Mouse (Mus musculus) brain, adult 2 months (tissue): ENCODE data around the gene Tac4.
A peak's percentile ranks its signal among the peaks of the same experiment; 100 is the strongest.

Experiments used
- DNase-seq: peaks from one replicate; pipeline ENCODE4 v3.0.0; 2011; ENCODE audit warnings: low read depth, low spot score

Tac4 gene

DNA sequence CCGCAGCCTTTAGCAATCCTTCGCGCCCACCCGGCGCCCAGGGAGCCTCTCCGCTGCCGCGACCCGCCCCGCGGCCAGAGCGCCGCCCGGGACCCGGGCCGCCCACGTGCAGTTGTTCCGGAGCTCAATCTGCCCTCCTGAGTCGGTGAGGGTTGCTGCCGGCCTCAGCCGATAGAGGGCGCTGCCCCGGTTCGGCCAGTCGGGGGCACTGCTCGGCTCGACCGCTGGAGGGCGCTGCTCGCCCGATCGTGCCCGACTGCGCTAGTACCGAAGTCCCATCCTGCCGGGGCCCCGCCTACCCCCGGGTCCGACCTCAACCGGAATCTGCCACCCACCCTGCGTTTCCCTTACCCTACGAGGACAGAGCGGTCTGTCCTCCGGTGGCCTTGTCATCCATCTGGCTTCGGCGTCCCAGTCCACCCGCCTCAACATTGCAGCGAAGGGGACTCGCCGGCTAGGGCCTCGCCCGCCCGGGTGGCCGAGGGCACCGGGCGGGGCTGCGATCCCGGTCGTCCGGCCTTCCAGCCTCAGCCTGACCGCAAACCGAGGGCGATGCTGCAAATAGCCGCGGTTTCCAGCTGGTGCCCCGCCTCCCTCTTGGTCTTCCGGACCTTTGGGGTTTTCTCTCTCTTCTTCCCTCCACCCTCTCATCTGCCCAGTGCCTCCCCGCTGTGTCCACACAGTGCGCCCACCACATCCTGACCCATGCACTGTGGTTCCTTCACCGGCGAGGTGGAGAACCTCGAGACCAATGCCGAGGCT lies 2.1 kb upstream of the Tac4 start:
- peak; percentile 87 for DNase-seq

DNA sequence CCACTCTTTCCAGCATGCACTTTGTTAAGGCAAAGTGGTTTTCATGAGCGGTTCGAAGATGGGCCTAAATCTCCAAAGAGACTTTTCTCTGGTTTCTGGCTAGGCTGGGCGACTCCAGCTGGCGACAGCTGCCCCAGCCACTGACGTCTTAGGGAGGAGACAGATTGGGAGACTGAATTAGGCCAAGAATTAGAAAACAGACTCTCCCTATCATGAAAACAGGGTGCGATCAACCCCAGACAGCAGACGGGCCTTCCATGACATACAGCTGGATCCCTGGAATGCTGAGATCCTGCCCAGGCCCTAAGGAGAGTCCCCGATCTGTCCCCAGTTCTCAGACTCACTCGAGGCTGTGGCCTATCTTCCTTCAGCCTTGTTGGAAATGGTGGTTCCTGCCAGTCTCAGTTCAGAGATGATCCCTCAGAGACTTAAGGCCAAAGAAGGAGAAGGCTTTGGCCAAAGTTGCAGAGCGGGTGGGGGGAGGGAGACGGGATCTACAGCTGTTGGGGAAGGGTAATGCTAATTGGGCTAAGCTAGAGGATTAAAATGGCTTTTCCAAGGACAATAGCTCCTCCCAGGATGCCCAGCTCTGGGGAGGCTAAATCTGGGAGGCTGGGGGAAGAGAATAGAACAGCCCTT lies 2.6 kb downstream of the Tac4 start:
- no peak for DNase-seq

DNA sequence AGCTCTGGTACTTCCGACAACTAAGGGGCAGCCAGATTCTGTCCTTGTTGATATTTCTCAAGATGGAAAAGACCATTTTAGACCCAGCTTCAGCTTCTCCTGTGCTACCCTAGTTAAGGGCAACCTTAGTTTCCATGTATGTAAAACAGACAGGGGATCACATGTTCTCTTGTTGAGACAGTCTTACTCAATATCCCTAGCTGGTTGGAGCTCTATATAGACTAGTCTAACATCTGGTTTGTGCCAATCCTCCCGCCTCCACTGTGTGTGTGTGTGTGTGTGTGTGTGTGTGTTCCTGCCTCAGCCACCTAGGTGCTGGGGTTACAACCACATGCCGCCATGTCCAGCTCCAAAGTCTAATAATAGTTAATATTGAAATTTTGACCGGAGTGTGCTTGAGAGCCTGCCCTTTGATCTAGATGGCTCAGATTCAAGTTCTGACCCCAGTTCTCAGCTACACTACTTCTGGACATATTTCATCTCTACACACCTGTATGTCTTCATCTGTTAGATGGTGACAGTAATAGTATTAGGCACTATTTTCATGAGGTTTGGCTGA lies 3.2 kb downstream of the Tac4 start:
- no peak for DNase-seq

DNA sequence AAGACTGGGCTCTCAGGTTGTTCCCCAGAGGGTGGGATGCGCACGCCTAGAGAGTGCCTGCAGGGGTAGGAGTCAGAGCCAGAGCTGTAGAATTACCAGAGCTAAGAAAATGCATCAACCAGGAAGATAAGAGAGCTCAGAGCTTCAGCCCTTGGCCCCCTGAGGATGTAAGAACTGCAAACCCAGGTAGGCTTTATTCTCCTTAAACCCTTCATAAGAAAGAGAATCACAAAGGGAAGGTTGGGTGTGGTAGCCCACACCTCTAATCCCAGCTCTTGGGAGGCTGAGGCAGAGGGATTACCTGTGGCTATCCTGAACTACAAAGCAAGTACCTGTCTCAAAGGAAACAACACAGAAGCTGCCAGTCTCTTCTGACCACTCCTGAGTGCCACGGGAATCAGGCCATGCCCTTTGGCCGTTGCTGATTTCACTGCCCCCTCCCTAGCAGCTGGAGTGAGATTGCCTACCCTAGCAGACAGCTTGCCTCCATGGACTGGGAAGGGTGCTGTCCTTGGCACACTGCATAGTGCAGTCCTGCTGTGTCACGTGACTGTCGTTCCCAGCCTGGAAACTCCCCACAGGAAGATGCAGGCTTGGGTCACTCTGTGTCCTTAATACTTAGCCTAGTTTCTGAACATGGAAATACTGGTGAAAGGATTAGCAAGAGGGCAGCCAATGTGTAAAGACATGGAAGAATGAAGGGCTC lies 5.4 kb downstream of the Tac4 start:
- no peak for DNase-seq

DNA sequence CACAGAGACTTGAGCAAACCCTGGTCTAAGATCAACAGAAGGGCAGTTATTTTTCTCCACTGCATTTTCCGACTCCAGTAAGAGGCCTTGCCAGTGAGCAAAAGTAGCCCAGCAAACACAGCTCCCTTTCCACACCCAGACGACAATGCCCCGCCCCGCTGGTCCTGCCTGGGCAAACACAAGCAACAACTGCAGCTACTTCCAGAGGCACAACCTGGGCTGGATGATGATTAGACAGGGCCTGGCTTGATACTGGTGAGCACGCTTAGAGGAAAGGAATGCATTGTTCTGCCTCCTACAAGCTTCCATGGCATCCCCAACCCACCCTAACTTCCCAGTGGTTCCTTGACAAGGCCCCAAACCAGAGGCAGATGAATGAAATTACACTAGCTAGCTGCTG lies 12.3 kb downstream of the Tac4 start:
- no peak for DNase-seq

DNA sequence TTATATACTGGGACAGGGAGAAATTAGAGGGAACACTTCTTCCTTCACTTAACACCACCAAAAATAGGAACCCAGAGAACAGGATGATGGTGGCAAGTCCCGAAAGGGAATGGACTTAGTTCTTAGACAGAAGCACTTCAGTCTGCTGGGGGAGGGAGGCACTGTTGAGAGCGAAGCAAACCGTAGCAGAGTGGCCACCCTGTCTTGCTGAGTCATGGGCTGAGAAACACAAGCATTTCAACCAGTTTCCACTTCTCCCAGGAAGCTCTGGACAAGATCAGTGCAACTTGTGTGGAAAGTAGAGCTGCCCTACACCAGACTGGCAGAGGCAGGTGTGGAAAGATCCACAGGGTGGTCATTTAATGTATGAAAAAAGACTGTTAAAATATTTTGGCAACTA lies 13.3 kb downstream of the Tac4 start:
- DNase-seq, result peak; percentile 58

DNA sequence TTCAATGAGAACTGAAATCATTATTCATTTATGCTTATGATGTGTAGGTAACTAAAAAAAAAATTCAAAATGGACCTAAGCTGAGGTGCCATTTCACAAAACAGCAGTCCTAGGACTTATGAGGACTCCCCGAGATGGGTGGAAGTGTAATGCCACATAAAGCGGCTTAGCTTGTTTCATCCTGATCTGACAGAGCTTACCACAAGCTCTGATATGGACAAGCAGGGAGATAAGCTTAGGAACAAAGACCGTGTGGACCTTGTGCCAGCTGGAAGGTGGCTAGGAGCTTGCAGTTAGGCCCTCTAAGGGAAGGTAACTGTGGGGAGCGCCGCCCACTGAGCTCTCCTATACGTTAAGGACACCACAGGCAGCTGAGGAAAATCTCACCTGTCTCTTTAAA lies 14.7 kb downstream of the Tac4 start:
- no peak for DNase-seq

DNA sequence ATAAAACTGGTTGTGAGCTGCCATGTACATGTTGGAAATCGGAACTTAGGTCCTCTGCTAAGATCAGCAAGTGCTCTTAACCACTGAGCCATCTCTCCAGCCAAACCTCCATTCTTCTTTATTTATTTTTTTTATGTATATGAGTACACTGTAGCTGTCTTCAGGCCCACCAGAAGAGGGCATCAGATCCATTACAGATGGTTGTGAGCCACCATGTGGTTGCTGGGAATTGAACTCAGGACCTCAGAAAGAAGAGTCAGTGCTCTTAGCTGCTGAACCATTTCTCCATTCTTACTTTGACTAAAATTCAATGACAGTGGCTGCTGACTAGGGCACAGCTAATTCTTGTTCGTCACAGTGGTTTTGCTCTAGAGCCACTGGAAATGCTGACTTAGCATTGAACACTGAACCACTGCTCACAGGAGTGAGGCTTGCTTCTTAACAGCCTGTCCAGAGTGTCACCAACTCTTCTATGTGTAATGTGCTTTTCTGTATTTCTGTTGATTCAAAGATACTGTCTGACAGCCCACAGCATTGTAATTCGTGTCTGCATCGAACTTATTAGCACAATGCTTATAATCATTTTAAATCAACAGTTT lies 17.8 kb downstream of the Tac4 start:
- DNase-seq, result no peak

DNA sequence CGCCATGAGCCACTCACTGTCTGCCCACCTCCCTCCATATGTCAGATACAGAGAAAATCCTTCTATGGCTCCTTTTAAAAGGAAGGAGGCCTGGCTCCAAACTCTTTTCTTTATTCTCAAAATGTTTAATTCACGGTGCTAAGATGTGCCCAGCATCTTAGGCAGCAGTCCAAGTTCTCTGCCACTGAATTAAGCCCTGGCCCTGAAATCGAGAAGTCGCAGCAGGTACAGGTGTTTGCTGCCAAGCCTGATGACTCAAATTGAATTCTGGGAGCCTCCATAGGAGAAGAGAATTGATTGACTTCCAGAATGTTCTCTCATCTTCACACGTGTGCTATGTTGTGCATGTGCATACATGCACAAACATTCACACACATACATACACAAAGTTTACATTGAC lies 21.0 kb downstream of the Tac4 start:
- peak; percentile 82 for DNase-seq

DNA sequence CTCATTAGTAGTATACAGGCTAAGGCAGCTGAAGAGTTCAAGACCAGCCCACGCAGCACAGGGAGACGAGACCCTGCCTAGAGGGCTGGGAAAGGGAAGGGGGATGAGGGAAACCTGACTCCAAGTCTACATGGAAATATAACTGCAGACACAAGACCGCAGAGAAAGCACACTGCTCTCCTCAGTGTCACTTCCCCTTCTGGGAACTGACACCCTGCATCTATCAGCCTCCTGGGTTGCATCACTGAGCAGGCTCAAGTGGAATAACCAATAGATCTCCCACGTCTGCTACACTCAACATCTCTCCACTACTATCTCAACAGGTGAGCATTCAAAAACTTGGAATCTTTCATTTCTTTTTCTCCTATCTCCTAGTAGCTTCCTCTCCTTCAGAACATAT lies 30.7 kb downstream of the Tac4 start:
- DNase-seq, result no peak

DNA sequence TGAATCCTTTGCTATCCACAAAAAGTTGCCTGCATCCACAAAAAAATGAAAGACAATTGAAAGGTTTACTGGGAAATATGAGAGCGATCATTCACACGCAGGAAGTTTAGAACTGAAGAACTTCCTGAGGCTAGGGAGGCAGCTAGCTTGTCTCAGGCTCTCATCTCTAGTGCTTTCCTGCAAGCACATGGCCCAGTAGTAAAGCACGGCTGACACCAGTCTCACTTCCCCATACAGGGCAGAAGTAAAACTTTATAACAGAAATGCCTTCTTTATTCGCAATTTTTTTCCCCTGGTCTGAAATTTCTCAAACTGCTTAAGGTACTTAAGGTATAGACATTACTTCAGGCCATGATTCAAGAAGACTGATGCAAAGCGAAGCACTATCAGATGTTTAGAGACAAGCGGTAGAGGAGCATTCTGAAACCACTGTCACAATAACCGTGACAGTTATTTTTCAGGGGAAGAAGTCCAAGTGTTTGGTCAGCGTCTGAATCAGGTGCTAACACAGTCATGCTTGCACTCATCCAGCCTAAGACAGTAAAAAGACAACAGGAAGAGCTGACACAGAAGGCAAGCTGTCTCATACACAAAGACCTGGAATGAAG lies 31.8 kb downstream of the Tac4 start:
- DNase-seq, result no peak

DNA sequence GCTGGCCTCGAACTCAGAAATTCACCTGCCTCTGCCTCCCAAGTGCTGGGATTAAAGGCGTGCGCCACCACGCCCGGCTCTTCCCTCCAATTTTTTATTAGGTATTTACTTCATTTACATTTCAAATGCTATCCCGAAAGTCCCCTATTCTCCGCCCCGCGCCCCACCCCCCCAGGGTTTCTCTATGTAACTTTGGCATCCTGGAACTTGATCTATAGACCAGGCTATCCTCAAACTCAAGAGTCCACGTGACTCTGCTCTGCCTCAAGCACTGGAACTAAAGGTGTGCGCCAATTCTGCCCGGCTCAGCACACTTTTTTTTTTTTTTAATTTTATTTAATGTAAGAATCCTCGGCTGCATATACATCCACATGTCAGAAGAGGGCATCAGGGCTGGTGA lies 34.4 kb downstream of the Tac4 start:
- DNase-seq, result no peak

DNA sequence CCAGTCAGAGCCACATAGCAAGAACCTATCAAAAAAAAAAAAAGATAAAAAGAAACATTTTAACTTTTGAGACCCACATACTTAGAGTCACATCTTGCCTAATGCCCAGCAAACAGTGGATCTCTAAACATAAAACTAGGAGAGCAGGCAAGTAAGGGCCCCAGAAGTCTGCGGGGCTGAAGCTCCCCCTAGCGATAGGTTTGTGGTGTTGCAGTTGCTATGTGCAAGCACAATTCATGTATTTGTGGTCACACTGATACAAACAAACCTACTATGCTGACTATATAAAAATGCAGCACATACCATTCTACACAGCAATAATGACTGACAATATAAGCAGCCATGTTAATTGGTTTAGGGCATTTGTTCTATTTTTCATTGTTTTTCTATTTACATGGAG lies 36.8 kb downstream of the Tac4 start:
- peak; percentile 59 for DNase-seq

DNA sequence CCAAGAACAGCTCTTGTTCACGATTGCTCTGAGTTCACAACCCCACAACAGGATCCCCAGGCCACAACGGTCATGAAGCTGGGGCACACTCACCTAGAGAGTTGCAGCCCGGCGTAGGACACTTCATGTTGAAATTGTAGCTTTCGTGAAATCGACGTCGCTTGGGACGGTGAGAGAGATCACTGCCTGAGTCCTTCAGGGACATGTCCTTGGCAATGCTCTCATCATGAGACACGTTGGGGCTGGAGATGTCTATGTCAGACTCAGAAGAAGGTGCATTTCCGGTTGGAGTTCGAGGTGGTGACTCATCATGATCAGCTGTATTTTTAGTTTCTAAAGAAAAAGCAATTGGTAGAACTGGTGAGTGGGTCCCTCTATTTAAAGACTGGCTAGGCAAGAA lies 38.6 kb downstream of the Tac4 start:
- peak; percentile 48 for DNase-seq

DNA sequence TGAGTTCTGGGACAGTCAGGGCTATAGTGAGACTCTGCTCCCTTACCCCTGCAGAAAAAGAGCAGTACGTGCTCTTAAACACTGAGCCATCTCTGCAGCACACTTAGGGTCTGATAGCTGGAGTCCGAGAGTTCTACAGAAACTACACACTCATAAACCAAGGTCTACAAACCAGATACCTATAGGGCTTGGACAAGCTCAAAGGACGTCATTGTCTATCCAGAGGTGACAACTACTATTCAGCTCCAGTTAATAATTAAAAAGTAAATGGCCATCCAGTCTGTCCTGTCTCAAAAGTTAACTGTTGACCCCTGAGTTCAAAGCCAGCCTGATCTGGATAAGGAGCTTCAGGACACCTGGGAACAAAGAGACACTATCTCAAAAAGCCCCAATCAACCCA lies 40.4 kb downstream of the Tac4 start:
- DNase-seq, result no peak

DNA sequence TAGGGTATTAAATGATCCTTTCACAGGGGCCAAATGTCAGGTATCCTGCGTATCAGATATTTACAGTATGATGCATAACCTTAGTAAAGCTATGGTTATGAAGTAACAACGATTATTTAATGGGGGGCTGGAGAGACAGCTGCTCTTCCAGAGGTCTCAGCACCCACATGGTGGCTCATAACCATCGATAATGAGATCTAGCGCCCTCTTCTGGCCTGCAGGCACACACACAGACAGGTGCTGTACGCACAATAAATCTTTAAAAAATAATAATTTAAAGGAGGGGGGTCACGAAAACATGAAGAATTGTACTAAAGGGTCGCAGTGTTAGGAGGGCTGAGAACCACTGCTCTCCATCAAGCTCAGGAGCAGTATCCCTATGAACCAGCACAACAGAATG lies 44.3 kb downstream of the Tac4 start:
- DNase-seq, result no peak

DNA sequence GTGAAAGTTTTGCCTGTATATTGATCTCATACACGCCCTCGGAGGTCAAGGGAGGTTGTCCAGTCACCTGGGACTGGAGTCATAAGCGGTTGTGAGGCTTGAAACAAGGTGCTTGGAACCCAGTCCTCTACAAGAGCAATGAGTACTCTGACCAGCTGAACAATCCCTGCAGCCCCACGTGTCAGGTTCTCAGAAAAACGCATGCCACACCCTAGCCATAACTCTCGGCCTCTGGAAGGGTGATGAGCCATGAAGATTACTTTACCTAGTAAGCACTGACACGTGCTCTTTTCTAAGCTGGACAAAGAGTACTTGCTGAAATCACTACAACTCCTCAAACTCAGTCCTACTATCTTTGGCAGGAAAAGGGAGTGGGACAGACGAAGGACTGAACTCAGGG lies 46.2 kb downstream of the Tac4 start:
- DNase-seq, result no peak

DNA sequence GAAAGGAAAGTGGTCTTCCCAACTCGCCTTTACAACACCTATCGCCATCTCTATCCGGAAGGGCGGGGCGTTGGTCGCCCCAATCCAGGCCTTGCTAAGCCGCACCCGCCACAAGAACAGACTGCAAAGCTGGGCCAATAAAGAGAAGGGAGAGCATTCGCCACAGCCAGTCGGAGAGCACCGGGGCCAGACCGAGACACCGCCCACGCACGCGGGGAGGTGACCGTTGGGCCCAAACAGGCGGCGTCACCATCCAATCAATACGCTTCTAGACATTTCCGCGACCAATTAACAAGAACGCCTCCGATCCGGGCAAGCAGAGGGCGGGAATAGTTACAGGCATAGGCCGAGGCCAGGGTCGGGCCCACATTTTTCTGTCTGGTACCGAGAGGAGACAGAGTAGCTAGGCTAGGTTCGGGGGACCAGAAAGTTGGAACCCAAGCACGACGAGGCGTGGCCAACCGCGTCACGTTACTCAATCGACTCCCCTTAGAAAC lies 48.2 kb downstream of the Tac4 start:
- peak; percentile 100 for DNase-seq

DNA sequence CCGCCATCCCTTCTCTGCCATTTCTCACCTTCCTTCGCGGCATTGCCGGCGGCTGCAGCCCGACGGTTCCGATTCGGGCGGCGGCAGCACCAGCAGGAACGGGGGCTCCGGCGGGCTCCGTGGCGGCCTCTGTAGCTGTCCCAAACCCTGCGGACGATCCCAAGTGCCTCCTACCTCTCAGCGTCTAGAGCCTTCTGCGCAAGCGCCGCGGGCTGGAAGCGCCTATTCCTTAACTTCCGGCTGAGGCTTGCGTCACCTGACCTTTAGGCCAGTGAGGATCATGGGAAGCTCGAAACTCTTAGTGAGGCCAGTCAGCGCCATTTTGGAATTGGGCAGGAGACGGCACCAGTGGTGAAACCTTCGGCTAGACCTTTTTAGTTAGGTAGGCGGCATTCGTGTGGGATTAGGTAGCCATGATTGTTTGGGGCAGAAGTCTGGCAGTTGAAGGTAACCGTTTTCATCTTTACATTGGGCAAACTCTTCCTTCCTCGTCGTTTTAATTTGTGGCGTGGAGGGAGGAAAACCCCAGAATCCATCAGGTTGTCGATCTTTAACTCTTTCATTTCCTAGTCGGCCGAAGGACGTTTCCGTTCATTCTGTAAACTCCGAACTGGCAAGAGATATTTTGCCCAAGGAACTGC lies 48.8 kb downstream of the Tac4 start, which contains the start of gene Kat7:
TSS of gene Kat7 (minus strand) at position 240 of the 641 bp plus-strand sequence.
- peak; percentile 100 for DNase-seq

DNA sequence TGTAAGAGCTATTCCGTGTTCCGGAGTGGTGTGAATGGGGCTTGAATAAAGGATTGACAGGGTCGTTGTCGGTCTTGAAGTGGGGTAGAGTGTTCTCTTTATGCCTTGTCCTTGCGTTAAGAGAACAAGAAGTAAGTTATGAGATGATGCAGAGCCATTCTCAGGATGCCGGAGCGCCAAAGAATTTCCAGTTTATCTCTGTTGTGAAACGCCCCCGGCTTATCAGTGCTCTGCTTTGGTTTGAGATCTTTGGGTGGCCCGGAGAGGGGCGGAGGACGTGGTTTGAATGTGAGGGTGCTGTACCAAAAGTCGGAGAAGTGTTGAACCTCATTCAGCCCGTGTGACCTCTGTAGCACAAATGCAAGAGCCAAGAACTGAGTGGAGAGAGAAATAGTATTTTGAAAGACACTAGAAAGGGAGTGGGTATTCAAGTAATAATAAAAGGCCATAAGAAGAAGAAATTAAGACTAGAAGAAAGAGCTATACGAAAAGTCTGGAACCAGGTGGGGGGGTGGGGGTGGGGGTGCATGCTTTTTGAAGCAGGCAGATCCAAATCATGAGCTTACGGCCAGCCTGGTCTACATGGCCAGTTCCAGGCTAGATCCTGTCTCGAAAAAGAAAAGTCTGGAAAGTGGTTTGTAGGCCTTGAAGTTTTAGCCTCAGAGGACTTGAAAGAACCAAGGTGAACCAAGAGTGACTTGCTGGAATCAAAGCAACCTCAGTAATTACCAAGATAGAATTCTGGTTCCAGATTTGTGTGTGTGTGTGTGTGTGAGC lies 49.5 kb downstream of the Tac4 start:
- no peak for DNase-seq
